Mouse (Mus musculus) stomach, postnatal 0 days (tissue): Measurements from ENCODE around the gene Unc93b1.

Experiments
- CTCF ChIP-seq: IDR thresholded peaks from 2 replicates; pipeline ENCODE4 v1.5.1; 2016; ENCODE audit warnings: antibody characterized with exemption, low read depth, mild to moderate bottlenecking, moderate library complexity
- EP300 ChIP-seq: optimal IDR thresholded peaks from 2 replicates; pipeline ENCODE3; 2016; ENCODE audit warnings: antibody characterized with exemption

GRCm38 (mm10) chr19:3988750-3989149 is 53.8 kb downstream of the Unc93b1 start:
- TF ChIP-seq CTCF (peak; percentile 47), EP300 (no peak)
